Mouse (Mus musculus): Measurements from ENCODE around the gene Rmdn3.

GRCm38 (mm10) chr2:119167866-119168256 lies 11.0 kb upstream of the Rmdn3 start:
- no peak for TF ChIP-seq CTCF (IDR thresholded peaks at IDR 0.05; ENCODE audit: low read depth)
- TF ChIP-seq EP300 (IDR thresholded peaks at IDR 0.05; ENCODE audit: low read depth): no peak
